Mouse (Mus musculus): ENCODE data around the gene Olfr995. TPM values are rescaled to one million over a fixed set of nuclear protein-coding genes. Genes with fewer than 3 reads are reported as not detected.

The Olfr995 gene
- polyA plus RNA-seq, 1 experiment from 2014 or later, result not detected

Other genes starting within 250 kb of the Olfr995 start
- gene Lrrc55, start 246.4 kb downstream of the Olfr995 start, polyA plus RNA-seq (2014; fragmentation: Nextera tagmentation; extraction: Ambion mirVana), result 5.2 and 5.4 TPM in 2 replicates
- not detected in 2 replicates for gene Olfr987, start 104.3 kb downstream of the Olfr995 start, polyA plus RNA-seq (2014; fragmentation: Nextera tagmentation; extraction: Ambion mirVana)
- gene Olfr988, start 80.4 kb downstream of the Olfr995 start, polyA plus RNA-seq (2014; fragmentation: Nextera tagmentation; extraction: Ambion mirVana), result not detected in 2 replicates
- gene Olfr992, start 34.2 kb downstream of the Olfr995 start, polyA plus RNA-seq (2014; fragmentation: Nextera tagmentation; extraction: Ambion mirVana), result not detected in 2 replicates
- gene Olfr993, start 28.8 kb downstream of the Olfr995 start, polyA plus RNA-seq (2014; fragmentation: Nextera tagmentation; extraction: Ambion mirVana), result not detected in 2 replicates
- not detected in 2 replicates for gene Olfr994, start 7.2 kb downstream of the Olfr995 start, polyA plus RNA-seq (2014; fragmentation: Nextera tagmentation; extraction: Ambion mirVana)
- gene 4833423E24Rik, start 75.4 kb upstream of the Olfr995 start, polyA plus RNA-seq (2014; fragmentation: Nextera tagmentation; extraction: Ambion mirVana), result not detected in 2 replicates
- not detected in 2 replicates for gene Olfr996, start 135.6 kb upstream of the Olfr995 start, polyA plus RNA-seq (2014; fragmentation: Nextera tagmentation; extraction: Ambion mirVana)
- not detected in 2 replicates for gene Olfr998, start 145.3 kb upstream of the Olfr995 start, polyA plus RNA-seq (2014; fragmentation: Nextera tagmentation; extraction: Ambion mirVana)
- gene Olfr1000, start 168.3 kb upstream of the Olfr995 start, polyA plus RNA-seq (2014; fragmentation: Nextera tagmentation; extraction: Ambion mirVana), result not detected in 2 replicates
- not detected in 2 replicates for gene Olfr1002, start 207.1 kb upstream of the Olfr995 start, polyA plus RNA-seq (2014; fragmentation: Nextera tagmentation; extraction: Ambion mirVana)
- gene Olfr154, start 220.8 kb upstream of the Olfr995 start, polyA plus RNA-seq (2014; fragmentation: Nextera tagmentation; extraction: Ambion mirVana), result not detected in 2 replicates
- not detected in 2 replicates for gene Olfr1006, start 235.1 kb upstream of the Olfr995 start, polyA plus RNA-seq (2014; fragmentation: Nextera tagmentation; extraction: Ambion mirVana)
- not detected in 2 replicates for gene Olfr1008, start 245.8 kb upstream of the Olfr995 start, polyA plus RNA-seq (2014; fragmentation: Nextera tagmentation; extraction: Ambion mirVana)

Data from intestine, embryonic 14.5 days (tissue).